Mouse (Mus musculus) ES-E14 (cell line): ENCODE measurements at regions not wholly inside any gene's neighbourhood (a gene's known extent, or its start where the extent isn't known, plus 50 kb on each side); places are given as distances from the start of the nearest gene placed in this dataset.

ENCODE experiments used
- HCFC1 ChIP-seq: IDR thresholded peaks from 2 replicates; pipeline ENCODE4 v1.6.1; 2012; ENCODE audit warnings: low read length, inconsistent platforms, borderline replicate concordance; ENCODE audit not compliant: insufficient read depth
- ZC3H11A ChIP-seq: IDR thresholded peaks from 2 replicates; pipeline ENCODE4 v1.6.1; 2012; ENCODE audit warnings: low read depth, mild to moderate bottlenecking, inconsistent platforms, low read length, borderline replicate concordance
- ZNF384 ChIP-seq: IDR thresholded peaks from 2 replicates; pipeline ENCODE4 v1.6.1; 2012; ENCODE audit warnings: low read depth, low read length, inconsistent platforms

DNA sequence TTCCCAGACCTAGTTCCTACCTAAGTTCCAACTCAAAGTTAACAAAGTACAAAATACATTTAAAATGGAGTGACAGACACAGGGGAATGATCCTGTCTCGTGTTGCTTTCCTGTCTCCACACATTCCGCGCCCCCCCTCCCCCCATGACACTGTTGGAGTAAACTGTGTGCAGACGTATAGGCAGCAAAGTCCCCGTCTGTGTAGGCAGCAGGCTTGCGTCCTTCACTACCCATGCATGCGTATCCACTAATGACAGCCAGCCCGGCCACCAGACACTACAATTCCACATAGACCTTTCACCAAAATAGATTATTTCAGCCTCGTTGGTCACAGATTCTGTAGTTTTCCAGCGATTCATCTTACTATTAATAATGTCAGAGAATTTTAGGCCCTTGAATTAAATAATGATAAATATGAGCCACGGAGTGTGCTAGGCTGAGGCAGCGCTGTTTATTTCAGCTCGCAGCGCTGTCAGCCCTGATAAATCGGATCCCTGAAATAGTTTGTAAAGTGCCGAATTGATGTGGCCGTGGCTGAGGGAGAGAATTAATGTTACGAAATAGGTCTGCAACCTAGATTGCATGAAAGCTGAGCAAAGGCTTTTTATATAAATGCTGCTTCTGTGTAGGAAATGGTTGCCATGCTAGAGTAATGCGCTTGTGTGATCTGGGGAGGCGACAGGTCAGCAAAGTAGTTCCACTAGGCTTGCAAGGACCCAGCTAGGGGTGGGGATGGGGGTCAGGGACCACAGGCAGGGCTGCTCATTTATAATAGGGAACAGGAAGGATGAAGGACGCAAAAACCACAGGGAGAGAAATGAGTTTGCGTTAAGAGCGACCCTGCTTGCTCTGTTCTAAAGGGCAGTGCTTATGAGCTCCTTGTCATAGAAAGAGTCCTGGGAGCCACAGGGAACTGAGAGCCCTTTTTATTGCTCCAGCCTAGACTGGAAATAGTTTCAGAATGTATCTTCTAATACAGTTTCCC lies 336.7 kb upstream of the Pfkp start:
- TF ChIP-seq HCFC1 (no peak), ZC3H11A (no peak), ZNF384 (no peak)
